Mouse (Mus musculus): ENCODE measurements around the gene Frmd4a. TPM values are rescaled to one million over a fixed set of nuclear protein-coding genes. Genes with fewer than 3 reads are reported as not detected.

The Frmd4a gene
- polyA plus RNA-seq, 1 experiment from 2014 or later: 44.5 TPM

DNA sequence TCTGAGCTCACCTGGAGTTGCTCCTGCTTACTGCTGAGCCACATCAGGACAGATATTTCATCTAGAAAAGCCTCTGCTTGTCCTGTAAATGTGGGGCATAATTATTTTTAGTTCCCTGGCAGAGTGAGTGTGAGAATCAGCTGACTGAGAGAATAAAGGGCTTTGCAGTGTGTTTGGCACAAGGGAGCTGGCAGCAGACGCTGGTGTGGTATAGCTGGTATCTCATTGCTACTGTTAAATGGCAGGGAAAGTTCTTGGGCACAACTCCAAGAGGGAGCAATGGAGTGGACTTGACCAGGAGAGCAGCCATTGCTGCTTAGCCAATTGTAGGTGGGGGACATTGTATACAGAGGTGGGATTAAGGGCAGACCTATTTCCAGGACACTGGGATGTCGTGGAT is 83.9 kb downstream of the Frmd4a start:
- H3K36me3 ChIP-seq (ENCODE audit: control insufficient read depth, insufficient read depth, low read length): no peaks in the 10 kb centered on the region
- H3K4me3 ChIP-seq (ENCODE audit: low read depth, low read length): no peak overlapping the region
- H3K4me1 ChIP-seq (ENCODE audit: control insufficient read depth, insufficient read depth, low read length): peaks cover 5% of the 10 kb centered on the region
- H3K27me3 ChIP-seq (ENCODE audit: control insufficient read depth, insufficient read depth, low read length): no peaks in the 10 kb centered on the region
- 91% methylated on average over 2 of the region's 2 CpGs for WGBS
- ATAC-seq (ENCODE audit: insufficient read depth, low FRiP score, low TSS enrichment): no peak
- no peak overlapping the region for H3K27ac ChIP-seq (ENCODE audit: low read depth, low read length)
- H3K4me2 ChIP-seq (ENCODE audit: low read depth): no peak overlapping the region
- no peak for DNase-seq (ENCODE audit: low spot score)
- no peaks in the 10 kb centered on the region for H3K9me3 ChIP-seq (ENCODE audit: control insufficient read depth, low read length)
- H3K9ac ChIP-seq (ENCODE audit: low read length): no peak overlapping the region

DNA sequence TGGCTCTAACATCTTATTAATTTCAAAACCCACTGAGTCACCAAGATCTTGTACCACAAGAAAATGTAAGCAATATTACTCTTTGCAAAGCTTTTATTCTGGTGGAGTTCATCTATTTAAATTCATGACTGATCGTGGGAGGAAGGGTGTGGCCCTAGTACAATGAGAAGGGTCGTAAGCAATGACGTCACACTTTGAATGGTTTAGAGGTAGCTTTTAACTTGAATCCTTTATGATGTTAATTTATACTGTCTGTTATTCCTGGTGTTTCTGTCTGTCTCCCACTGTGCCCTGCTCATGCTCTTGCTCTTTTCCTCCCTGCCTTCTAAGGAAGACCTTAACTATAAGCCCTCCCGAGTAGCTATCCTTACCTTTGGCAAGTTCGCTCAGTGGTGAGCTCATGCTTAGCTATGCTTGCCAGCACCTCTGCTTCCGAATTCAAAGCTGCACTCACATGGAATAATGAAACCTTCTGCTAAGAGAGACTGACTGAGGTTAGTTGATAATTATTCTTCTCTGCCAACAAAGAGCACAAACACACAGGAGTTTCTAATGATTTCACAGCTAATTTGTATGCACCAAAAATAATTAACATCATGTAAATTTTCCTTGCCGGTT is 95.9 kb downstream of the Frmd4a start:
- Histone ChIP-seq H3K27ac (ENCODE audit: low read depth, low read length) (no peak overlapping the region), H3K9me3 (ENCODE audit: control insufficient read depth, low read length) (no peaks in the 10 kb centered on the region), H3K9ac (ENCODE audit: low read length) (no peak overlapping the region), H3K4me3 (ENCODE audit: low read depth, low read length) (no peak overlapping the region), H3K36me3 (ENCODE audit: control insufficient read depth, insufficient read depth, low read length) (no peaks in the 10 kb centered on the region), H3K4me1 (ENCODE audit: control insufficient read depth, insufficient read depth, low read length) (no peaks in the 10 kb centered on the region), H3K4me2 (ENCODE audit: low read depth) (no peak overlapping the region), H3K27me3 (ENCODE audit: control insufficient read depth, insufficient read depth, low read length) (no peaks in the 10 kb centered on the region)
- no peak for ATAC-seq (ENCODE audit: insufficient read depth, low FRiP score, low TSS enrichment)
- no peak for DNase-seq (ENCODE audit: low spot score)
- 68% methylated on average over 7 of the region's 7 CpGs for WGBS

- DNase-seq (ENCODE audit: low spot score) (peak; percentile 26), ATAC-seq (ENCODE audit: insufficient read depth, low FRiP score, low TSS enrichment) (no peak; the same call in 1 of the 2 replicates)
- H3K4me1 ChIP-seq (ENCODE audit: control insufficient read depth, insufficient read depth, low read length): no peaks in the 10 kb centered on the region
- no peak overlapping the region for H3K4me2 ChIP-seq (ENCODE audit: low read depth)
- no peaks in the 10 kb centered on the region for H3K9me3 ChIP-seq (ENCODE audit: control insufficient read depth, low read length)
- no peak overlapping the region for H3K9ac ChIP-seq (ENCODE audit: low read length)
- no peaks in the 10 kb centered on the region for H3K27me3 ChIP-seq (ENCODE audit: control insufficient read depth, insufficient read depth, low read length)
- H3K4me3 ChIP-seq (ENCODE audit: low read depth, low read length): no peak overlapping the region
- WGBS: 46% methylated on average over 9 of the region's 9 CpGs
- no peak overlapping the region for H3K27ac ChIP-seq (ENCODE audit: low read depth, low read length)
- no peaks in the 10 kb centered on the region for H3K36me3 ChIP-seq (ENCODE audit: control insufficient read depth, insufficient read depth, low read length)
Observed at GRCm38 (mm10) chr2:4119678-4120458, 102.4 kb downstream of the Frmd4a start.

DNA sequence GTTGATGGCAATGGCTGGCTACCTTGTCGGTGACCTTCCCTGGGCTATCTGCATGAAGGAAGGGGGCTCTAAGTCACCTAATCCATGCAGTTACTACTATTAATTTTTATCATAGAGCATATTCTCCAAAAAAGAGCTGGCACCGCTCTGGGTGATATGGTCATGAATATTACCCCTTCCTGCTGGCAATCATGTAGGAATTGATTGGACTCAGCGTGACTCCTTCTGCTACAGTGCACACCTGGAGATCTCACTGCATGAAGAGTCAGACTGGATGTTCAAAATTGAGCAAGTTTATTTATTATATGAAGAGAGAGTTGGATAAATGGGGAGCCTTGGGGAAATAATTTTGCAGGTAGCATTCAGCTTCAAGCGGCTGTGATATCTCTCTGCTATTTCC is 113.7 kb downstream of the Frmd4a start:
- Histone ChIP-seq H3K9ac (ENCODE audit: low read length) (no peak overlapping the region), H3K4me3 (ENCODE audit: low read depth, low read length) (no peak overlapping the region), H3K27me3 (ENCODE audit: control insufficient read depth, insufficient read depth, low read length) (no peaks in the 10 kb centered on the region), H3K36me3 (ENCODE audit: control insufficient read depth, insufficient read depth, low read length) (no peaks in the 10 kb centered on the region), H3K9me3 (ENCODE audit: control insufficient read depth, low read length) (no peaks in the 10 kb centered on the region), H3K4me1 (ENCODE audit: control insufficient read depth, insufficient read depth, low read length) (no peaks in the 10 kb centered on the region), H3K27ac (ENCODE audit: low read depth, low read length) (no peak overlapping the region), H3K4me2 (ENCODE audit: low read depth) (no peak overlapping the region)
- WGBS: 93% methylated on average over 4 of the region's 4 CpGs
- DNase-seq (ENCODE audit: low spot score) (no peak), ATAC-seq (ENCODE audit: insufficient read depth, low FRiP score, low TSS enrichment) (no peak)

DNA sequence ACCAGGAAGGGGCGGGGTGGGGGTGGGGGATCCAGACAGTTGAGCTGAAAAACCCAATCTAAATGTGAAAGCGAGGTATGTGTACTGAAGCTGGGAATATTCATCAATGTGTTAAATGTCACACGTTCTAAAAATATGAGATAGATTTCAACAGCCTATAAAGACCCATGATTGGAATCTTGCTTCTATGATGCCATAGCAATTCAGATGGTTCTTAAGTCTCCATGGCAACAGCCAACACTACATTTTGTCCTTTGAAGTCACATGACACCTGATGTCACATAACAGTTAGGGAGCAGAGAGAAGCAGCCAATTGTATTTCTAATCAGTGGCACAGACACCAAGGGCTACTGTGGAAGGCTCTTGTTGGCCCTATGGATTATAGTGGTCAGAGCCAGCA is 120.0 kb downstream of the Frmd4a start:
- no peak for ATAC-seq (ENCODE audit: insufficient read depth, low FRiP score, low TSS enrichment)
- H3K9ac ChIP-seq (ENCODE audit: low read length): no peak overlapping the region
- H3K4me2 ChIP-seq (ENCODE audit: low read depth): no peak overlapping the region
- no peaks in the 10 kb centered on the region for H3K36me3 ChIP-seq (ENCODE audit: control insufficient read depth, insufficient read depth, low read length)
- 86% methylated on average over 3 of the region's 3 CpGs for WGBS
- H3K9me3 ChIP-seq (ENCODE audit: control insufficient read depth, low read length): no peaks in the 10 kb centered on the region
- no peak overlapping the region for H3K27ac ChIP-seq (ENCODE audit: low read depth, low read length)
- H3K4me3 ChIP-seq (ENCODE audit: low read depth, low read length): no peak overlapping the region
- no peak for DNase-seq (ENCODE audit: low spot score)
- H3K4me1 ChIP-seq (ENCODE audit: control insufficient read depth, insufficient read depth, low read length): 0 out of 2 replicates have a peak, but pooled peaks cover 4% of the 10 kb centered on the region
- no peaks in the 10 kb centered on the region for H3K27me3 ChIP-seq (ENCODE audit: control insufficient read depth, insufficient read depth, low read length)

- no peak overlapping the region for H3K4me3 ChIP-seq (ENCODE audit: low read depth, low read length)
- H3K4me2 ChIP-seq (ENCODE audit: low read depth): no peak overlapping the region
- ATAC-seq (ENCODE audit: insufficient read depth, low FRiP score, low TSS enrichment) (no peak), DNase-seq (ENCODE audit: low spot score) (no peak)
- 0 out of 2 replicates have a peak, but pooled peaks cover 4% of the 10 kb centered on the region for H3K4me1 ChIP-seq (ENCODE audit: control insufficient read depth, insufficient read depth, low read length)
- H3K27ac ChIP-seq (ENCODE audit: low read depth, low read length): no peak overlapping the region
- H3K9ac ChIP-seq (ENCODE audit: low read length): no peak overlapping the region
- 60% methylated on average over 4 of the region's 4 CpGs for WGBS
- no peaks in the 10 kb centered on the region for H3K36me3 ChIP-seq (ENCODE audit: control insufficient read depth, insufficient read depth, low read length)
- no peaks in the 10 kb centered on the region for H3K9me3 ChIP-seq (ENCODE audit: control insufficient read depth, low read length)
- no peaks in the 10 kb centered on the region for H3K27me3 ChIP-seq (ENCODE audit: control insufficient read depth, insufficient read depth, low read length)
Observed at GRCm38 (mm10) chr2:4142221-4142950, 124.9 kb downstream of the Frmd4a start.

- no peak for ATAC-seq (ENCODE audit: insufficient read depth, low FRiP score, low TSS enrichment)
- no peak for DNase-seq (ENCODE audit: low spot score)
Observed at GRCm38 (mm10) chr2:4144424-4144823, 126.9 kb downstream of the Frmd4a start.

DNA sequence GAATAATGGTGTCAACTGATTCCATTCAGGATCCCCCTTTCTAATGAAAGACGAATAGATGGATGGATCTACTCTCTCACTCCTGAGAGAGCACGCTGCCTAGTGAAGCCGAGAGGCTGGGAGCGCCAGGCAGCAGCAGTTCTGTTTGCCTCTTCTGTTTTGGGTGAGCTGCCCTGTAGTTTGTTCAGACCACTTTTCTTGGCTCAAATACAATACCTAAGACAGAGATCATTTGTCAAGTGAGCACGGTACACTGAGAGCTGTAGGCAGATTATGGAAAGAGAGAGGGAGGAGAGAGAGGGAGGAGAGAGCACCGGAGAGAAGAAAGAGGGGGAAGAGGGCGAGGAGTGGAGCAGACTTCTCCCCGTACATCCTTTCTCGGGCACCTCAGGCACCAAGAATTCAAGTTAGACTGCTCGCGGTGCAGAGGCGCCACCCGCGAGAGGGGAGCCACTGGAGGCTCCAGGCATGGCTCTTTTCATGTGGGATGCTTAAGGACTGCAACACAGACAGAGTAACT is 135.1 kb downstream of the Frmd4a start:
- H3K9me3 ChIP-seq (ENCODE audit: control insufficient read depth, low read length): no peaks in the 10 kb centered on the region
- H3K4me3 ChIP-seq (ENCODE audit: low read depth, low read length): peak overlapping the region; percentile 38
- WGBS: 4% methylated on average over 14 of the region's 14 CpGs
- peak overlapping the region; percentile 79 for H3K27ac ChIP-seq (ENCODE audit: low read depth, low read length)
- peak; percentile 65 for DNase-seq (ENCODE audit: low spot score)
- H3K4me1 ChIP-seq (ENCODE audit: control insufficient read depth, insufficient read depth, low read length): peaks cover 6% of the 10 kb centered on the region
- no peaks in the 10 kb centered on the region for H3K36me3 ChIP-seq (ENCODE audit: control insufficient read depth, insufficient read depth, low read length)
- peak; percentile 31; the same call in 1 of the 2 replicates for ATAC-seq (ENCODE audit: insufficient read depth, low FRiP score, low TSS enrichment)
- no peaks in the 10 kb centered on the region for H3K27me3 ChIP-seq (ENCODE audit: control insufficient read depth, insufficient read depth, low read length)
- H3K4me2 ChIP-seq (ENCODE audit: low read depth): peak overlapping the region; percentile 52
- H3K9ac ChIP-seq (ENCODE audit: low read length): peak overlapping the region; percentile 59

More at GRCm38 (mm10) chr2:4144424-4144823, 126.9 kb downstream of the Frmd4a start:
- 94% methylated on average over 4 of the region's 4 CpGs for WGBS
- Histone ChIP-seq H3K27me3 (ENCODE audit: control insufficient read depth, insufficient read depth, low read length) (no peaks in the 10 kb centered on the region), H3K9ac (ENCODE audit: low read length) (no peak overlapping the region), H3K27ac (ENCODE audit: low read depth, low read length) (no peak overlapping the region), H3K4me2 (ENCODE audit: low read depth) (no peak overlapping the region), H3K36me3 (ENCODE audit: control insufficient read depth, insufficient read depth, low read length) (no peaks in the 10 kb centered on the region), H3K9me3 (ENCODE audit: control insufficient read depth, low read length) (no peaks in the 10 kb centered on the region), H3K4me3 (ENCODE audit: low read depth, low read length) (no peak overlapping the region), H3K4me1 (ENCODE audit: control insufficient read depth, insufficient read depth, low read length) (0 out of 2 replicates have a peak, but pooled peaks cover 4% of the 10 kb centered on the region)

Data from neural tube, embryonic 11.5 days (tissue).